Mouse (Mus musculus) liver, embryonic 13.5 days (tissue): ENCODE results near the gene 4933427D14Rik. TPM values are rescaled to one million over a fixed set of nuclear protein-coding genes. Genes with fewer than 3 reads are reported as not detected.
A peak's percentile ranks its signal among the peaks of the same experiment; 100 is the strongest.

Experiments
- ATAC-seq: fragments of 200-750 bp; cut with Nextera tagmentation; 2 replicates; pipeline ENCODE4 v1.8.0; 2017; ENCODE audit warnings: low read depth, mild to moderate bottlenecking, moderate number of reproducible peaks, moderate library complexity
- DNase-seq: peaks from one replicate; pipeline ENCODE4 v3.0.0; 2022
- H3K27ac ChIP-seq: fragments of 300-500 bp; sonication (generic); 2 replicates; pipeline ENCODE4 v1.5.1; 2015; ENCODE audit warnings: moderate library complexity, mild to moderate bottlenecking, inconsistent platforms
- H3K27me3 ChIP-seq: fragments of 300-500 bp; sonication (generic); 2 replicates; pipeline ENCODE4 v1.6.1; 2015; ENCODE audit warnings: mild to moderate bottlenecking, inconsistent platforms
- H3K36me3 ChIP-seq: fragments of 300-500 bp; sonication (generic); 2 replicates; pipeline ENCODE4 v1.6.1; 2015; ENCODE audit warnings: mild to moderate bottlenecking, inconsistent platforms
- H3K4me1 ChIP-seq: fragments of 300-500 bp; sonication (generic); replicated peaks from 2 replicates; pipeline ENCODE4 v1.6.1; 2015; ENCODE audit warnings: inconsistent platforms
- H3K4me2 ChIP-seq: fragments of 300-500 bp; sonication (generic); 2 replicates; pipeline ENCODE4 v1.6.1; 2015; ENCODE audit warnings: inconsistent platforms, mild to moderate bottlenecking, moderate library complexity
- H3K4me3 ChIP-seq: fragments of 300-500 bp; sonication (generic); replicated peaks from 2 replicates; pipeline ENCODE4 v1.5.1; 2015; ENCODE audit warnings: mild to moderate bottlenecking, inconsistent platforms
- H3K9ac ChIP-seq: fragments of 300-500 bp; sonication (generic); 2 replicates; pipeline ENCODE4 v1.6.1; 2015; ENCODE audit warnings: mild to moderate bottlenecking, inconsistent platforms
- H3K9me3 ChIP-seq: fragments of 300-500 bp; sonication (generic); replicated peaks from 2 replicates; pipeline ENCODE4 v1.6.1; 2016; ENCODE audit warnings: inconsistent platforms
- WGBS: fragments of 180-500 bp; shearing (Covaris S2); methylation state at CpG from one replicate; pipeline ENCODE4 v1.1.7; 2015; ENCODE audit not compliant: insufficient replicate concordance; 5-methylcytosine and 5-hydroxymethylcytosine counted together
- polyA plus RNA-seq: library from polyadenylated mRNA; unstranded; fragments of >200 nt; fragmentation: Nextera tagmentation; extraction: Ambion mirVana; gene quantifications from 2 replicates; pipeline ENCODE4 v1.2.1, GENCODE M21; 2015

Gene 4933427D14Rik
- polyA plus RNA-seq, 1 experiment from 2014 or later: 4.9 TPM

GRCm38 (mm10) chr11:72224865-72225264 lies 17.6 kb upstream of the 4933427D14Rik start:
- WGBS: 10% methylated on average over 5 of the region's 5 CpGs

GRCm38 (mm10) chr11:72223414-72223813 lies 16.2 kb upstream of the 4933427D14Rik start:
- H3K4me2 ChIP-seq: no peak overlapping the region
- H3K36me3 ChIP-seq: no peaks in the 10 kb centered on the region
- H3K9ac ChIP-seq: no peak overlapping the region
- H3K27me3 ChIP-seq: no peaks in the 10 kb centered on the region
- no peaks in the 10 kb centered on the region for H3K9me3 ChIP-seq
- ATAC-seq (no peak), DNase-seq (no peak)
- WGBS: 61% methylated on average over 4 of the region's 4 CpGs
- H3K4me1 ChIP-seq: no peaks in the 10 kb centered on the region
- no peak overlapping the region for H3K4me3 ChIP-seq
- no peak overlapping the region for H3K27ac ChIP-seq

More at GRCm38 (mm10) chr11:72224865-72225264, 17.6 kb upstream of the 4933427D14Rik start:
- no peak overlapping the region for H3K4me3 ChIP-seq
- no peaks in the 10 kb centered on the region for H3K9me3 ChIP-seq
- H3K4me2 ChIP-seq: no peak overlapping the region
- no peaks in the 10 kb centered on the region for H3K36me3 ChIP-seq
- ATAC-seq (no peak), DNase-seq (peak; percentile 18)
- H3K27me3 ChIP-seq: no peaks in the 10 kb centered on the region
- no peak overlapping the region for H3K9ac ChIP-seq
- no peaks in the 10 kb centered on the region for H3K4me1 ChIP-seq
- H3K27ac ChIP-seq: no peak overlapping the region

GRCm38 (mm10) chr11:72221278-72221677 lies 14.0 kb upstream of the 4933427D14Rik start:
- Histone ChIP-seq H3K4me1 (no peaks in the 10 kb centered on the region), H3K27me3 (no peaks in the 10 kb centered on the region), H3K4me3 (no peak overlapping the region), H3K9ac (no peak overlapping the region), H3K36me3 (no peaks in the 10 kb centered on the region), H3K27ac (no peak overlapping the region), H3K4me2 (no peak overlapping the region), H3K9me3 (no peaks in the 10 kb centered on the region)
- WGBS: 13% methylated on average over 6 of the region's 6 CpGs
- ATAC-seq: no peak
- peak; percentile 58 for DNase-seq

- no peak overlapping the region for H3K4me2 ChIP-seq
- no peak overlapping the region for H3K27ac ChIP-seq
- H3K4me1 ChIP-seq: peaks cover 16% of the 10 kb centered on the region
- H3K9ac ChIP-seq: no peak overlapping the region
- DNase-seq: no peak
- H3K9me3 ChIP-seq: no peaks in the 10 kb centered on the region
- no peaks in the 10 kb centered on the region for H3K27me3 ChIP-seq
- H3K36me3 ChIP-seq: no peaks in the 10 kb centered on the region
- H3K4me3 ChIP-seq: no peak overlapping the region
- WGBS: 67% methylated on average over 5 of the region's 5 CpGs
- ATAC-seq: no peak
These were observed 9.9 kb upstream of the 4933427D14Rik start for GRCm38 (mm10) chr11:72217116-72217515.

- H3K9ac ChIP-seq: peak within 1 kb of the TSS; percentile 81
- 3% methylated on average over 29 of the region's 29 CpGs for WGBS
- no peaks in the 10 kb centered on the region for H3K9me3 ChIP-seq
- ATAC-seq (peak; percentile 69), DNase-seq (no peak)
- H3K4me3 ChIP-seq: peak within 1 kb of the TSS; percentile 91
- peak within 1 kb of the TSS; percentile 73 for H3K27ac ChIP-seq
- peak within 1 kb of the TSS; percentile 98 for H3K4me2 ChIP-seq
- no peaks in the 10 kb centered on the region for H3K27me3 ChIP-seq
- peaks cover 16% of the 10 kb centered on the region for H3K4me1 ChIP-seq
- peaks cover 14% of the 10 kb centered on the region for H3K36me3 ChIP-seq
These were observed 8.1 kb upstream of the 4933427D14Rik start, which contains the start of gene Med31 for GRCm38 (mm10) chr11:72215410-72215797. TSS of gene Med31 (minus strand) at chr11:72215592.

GRCm38 (mm10) chr11:72214591-72215409 lies 7.5 kb upstream of the 4933427D14Rik start:
- ATAC-seq: peak; percentile 96
- Histone ChIP-seq H3K9ac (peak overlapping the region; percentile 81), H3K27me3 (no peaks in the 10 kb centered on the region), H3K4me1 (peaks cover 16% of the 10 kb centered on the region), H3K9me3 (no peaks in the 10 kb centered on the region), H3K4me3 (peak overlapping the region; percentile 91), H3K36me3 (peaks cover 20% of the 10 kb centered on the region), H3K27ac (peak overlapping the region; percentile 73), H3K4me2 (peak overlapping the region; percentile 98)
- peak; percentile 92 for DNase-seq
- under 1% methylated on average over 51 of the region's 51 CpGs for WGBS

- peaks cover 31% of the 10 kb centered on the region for H3K4me1 ChIP-seq
- peak overlapping the region; percentile 89 for H3K4me3 ChIP-seq
- H3K4me2 ChIP-seq: peak overlapping the region; percentile 95
- peak overlapping the region; percentile 82 for H3K9ac ChIP-seq
- 10% methylated on average over 17 of the region's 17 CpGs for WGBS
- ATAC-seq (no peak), DNase-seq (no peak)
- H3K36me3 ChIP-seq: peaks cover 23% of the 10 kb centered on the region
- no peaks in the 10 kb centered on the region for H3K27me3 ChIP-seq
- peak overlapping the region; percentile 44 for H3K27ac ChIP-seq
- H3K9me3 ChIP-seq: no peaks in the 10 kb centered on the region
These were observed 647 bp upstream of the 4933427D14Rik start for GRCm38 (mm10) chr11:72207834-72208377.

GRCm38 (mm10) chr11:72206341-72207203 lies 687 bp downstream of the 4933427D14Rik start, which contains the start of gene Gm43951:
TSS of gene Gm43951 (minus strand) at chr11:72206840.
- H3K36me3 ChIP-seq: peaks cover 20% of the 10 kb centered on the region
- H3K4me3 ChIP-seq: peak within 1 kb of the TSS; percentile 89
- no peaks in the 10 kb centered on the region for H3K27me3 ChIP-seq
- peak within 1 kb of the TSS; percentile 59 for H3K27ac ChIP-seq
- 1% methylated on average over 43 of the region's 43 CpGs for WGBS
- peak; percentile 49 for ATAC-seq
- peaks cover 31% of the 10 kb centered on the region for H3K4me1 ChIP-seq
- H3K9me3 ChIP-seq: no peaks in the 10 kb centered on the region
- peak within 1 kb of the TSS; percentile 95 for H3K4me2 ChIP-seq
- peak; percentile 20 for DNase-seq
- H3K9ac ChIP-seq: peak within 1 kb of the TSS; percentile 82

GRCm38 (mm10) chr11:72205256-72205655 lies 2.0 kb downstream of the 4933427D14Rik start:
- Histone ChIP-seq H3K36me3 (peaks cover 8% of the 10 kb centered on the region), H3K4me3 (no peak overlapping the region), H3K4me1 (peaks cover 31% of the 10 kb centered on the region), H3K4me2 (peak overlapping the region; percentile 95; the same call in 1 of the 2 replicates), H3K9me3 (no peaks in the 10 kb centered on the region), H3K27me3 (no peaks in the 10 kb centered on the region), H3K27ac (no peak overlapping the region; the same call in 1 of the 2 replicates), H3K9ac (0 out of 2 replicates have a peak overlapping the region, but pooled peaks have one; percentile 29)
- WGBS: 78% methylated on average over 6 of the region's 6 CpGs
- DNase-seq (no peak), ATAC-seq (no peak)

- H3K27me3 ChIP-seq: no peaks in the 10 kb centered on the region
- H3K9ac ChIP-seq: no peak overlapping the region
- H3K4me3 ChIP-seq: no peak overlapping the region
- no peaks in the 10 kb centered on the region for H3K9me3 ChIP-seq
- H3K36me3 ChIP-seq: peaks cover 6% of the 10 kb centered on the region
- H3K4me1 ChIP-seq: peaks cover 29% of the 10 kb centered on the region
- no peak overlapping the region for H3K4me2 ChIP-seq
- no peak overlapping the region for H3K27ac ChIP-seq
- DNase-seq (no peak), ATAC-seq (no peak)
- 59% methylated on average over 1 of the region's 1 CpGs for WGBS
These were observed 3.8 kb downstream of the 4933427D14Rik start for GRCm38 (mm10) chr11:72203440-72203839.

- Histone ChIP-seq H3K4me3 (no peak overlapping the region), H3K27me3 (no peaks in the 10 kb centered on the region), H3K36me3 (peaks cover 27% of the 10 kb centered on the region), H3K9ac (no peak overlapping the region), H3K4me1 (0 out of 2 replicates have a peak, but pooled peaks cover 3% of the 10 kb centered on the region), H3K27ac (no peak overlapping the region), H3K9me3 (no peaks in the 10 kb centered on the region), H3K4me2 (no peak overlapping the region)
- ATAC-seq (no peak), DNase-seq (no peak)
- 75% methylated on average over 8 of the region's 8 CpGs for WGBS
These were observed 10.8 kb downstream of the 4933427D14Rik start for GRCm38 (mm10) chr11:72196506-72196905.
